Mouse (Mus musculus): ENCODE results near the gene Nr1h2. TPM values are rescaled to one million over a fixed set of nuclear protein-coding genes. Genes with fewer than 3 reads are reported as not detected.

Nr1h2 gene
- polyA plus RNA-seq, 1 experiment from 2014 or later = 57.2 TPM

DNA sequence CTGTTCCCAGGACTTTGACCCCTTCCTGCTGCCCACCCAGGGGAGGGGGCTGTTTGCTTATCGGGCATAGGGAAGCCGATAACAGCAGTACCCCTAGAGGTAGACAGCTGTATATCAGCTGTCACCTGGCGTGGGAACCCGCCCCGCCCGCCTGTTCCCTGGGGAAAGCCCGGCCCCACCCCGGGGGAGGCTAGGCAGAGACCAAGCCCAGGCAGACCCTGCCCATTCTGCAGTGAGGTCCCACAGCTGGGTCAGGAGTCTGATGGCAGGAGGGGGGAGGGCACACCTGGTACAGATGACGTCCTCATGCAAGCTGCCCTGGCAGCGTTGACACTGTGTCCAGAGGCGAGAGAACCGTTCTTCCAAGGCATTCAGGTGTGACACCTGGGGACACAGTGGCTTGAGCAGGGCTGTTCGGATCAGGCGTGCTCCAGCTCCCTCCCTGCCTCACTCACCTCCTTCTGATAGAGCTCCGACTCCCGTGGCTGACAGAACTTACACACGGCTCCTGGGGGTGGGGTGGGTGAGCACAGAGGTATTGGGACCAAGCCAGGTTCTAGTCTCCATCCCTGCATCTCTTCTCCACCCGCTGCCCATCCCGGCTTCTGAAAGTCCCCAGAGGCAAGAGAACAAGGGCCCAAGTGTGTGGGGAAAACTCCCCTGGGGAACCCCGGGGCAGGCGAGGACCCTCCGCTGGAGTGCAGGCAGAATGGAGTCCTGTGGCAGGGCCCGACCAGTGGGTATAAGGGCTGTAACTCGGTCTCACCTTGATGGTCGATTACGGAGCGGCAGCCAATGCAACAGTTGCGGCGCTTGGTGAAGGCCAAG lies 20.6 kb downstream of the Nr1h2 start:
- Histone ChIP-seq H3K36me3 (ENCODE audit: control insufficient read depth, insufficient read depth, low read length) (no peaks in the 10 kb centered on the region), H3K4me2 (ENCODE audit: low read depth, low read length) (no peak overlapping the region), H3K9ac (replicated peaks; ENCODE audit: low read depth, low read length) (no peak overlapping the region), H3K4me3 (ENCODE audit: low read depth, low read length) (no peak overlapping the region), H3K4me1 (ENCODE audit: control insufficient read depth, insufficient read depth, low read length) (no peaks in the 10 kb centered on the region), H3K9me3 (ENCODE audit: control insufficient read depth, low read length) (no peaks in the 10 kb centered on the region), H3K27ac (ENCODE audit: low read depth, low read length) (no peak overlapping the region), H3K27me3 (ENCODE audit: control insufficient read depth, insufficient read depth, low read length) (0 out of 2 replicates have a peak, but pooled peaks cover 4% of the 10 kb centered on the region)
- ATAC-seq (ENCODE audit: low read depth) = no peak
- WGBS = 90% methylated on average over 29 of the region's 29 CpGs

DNA sequence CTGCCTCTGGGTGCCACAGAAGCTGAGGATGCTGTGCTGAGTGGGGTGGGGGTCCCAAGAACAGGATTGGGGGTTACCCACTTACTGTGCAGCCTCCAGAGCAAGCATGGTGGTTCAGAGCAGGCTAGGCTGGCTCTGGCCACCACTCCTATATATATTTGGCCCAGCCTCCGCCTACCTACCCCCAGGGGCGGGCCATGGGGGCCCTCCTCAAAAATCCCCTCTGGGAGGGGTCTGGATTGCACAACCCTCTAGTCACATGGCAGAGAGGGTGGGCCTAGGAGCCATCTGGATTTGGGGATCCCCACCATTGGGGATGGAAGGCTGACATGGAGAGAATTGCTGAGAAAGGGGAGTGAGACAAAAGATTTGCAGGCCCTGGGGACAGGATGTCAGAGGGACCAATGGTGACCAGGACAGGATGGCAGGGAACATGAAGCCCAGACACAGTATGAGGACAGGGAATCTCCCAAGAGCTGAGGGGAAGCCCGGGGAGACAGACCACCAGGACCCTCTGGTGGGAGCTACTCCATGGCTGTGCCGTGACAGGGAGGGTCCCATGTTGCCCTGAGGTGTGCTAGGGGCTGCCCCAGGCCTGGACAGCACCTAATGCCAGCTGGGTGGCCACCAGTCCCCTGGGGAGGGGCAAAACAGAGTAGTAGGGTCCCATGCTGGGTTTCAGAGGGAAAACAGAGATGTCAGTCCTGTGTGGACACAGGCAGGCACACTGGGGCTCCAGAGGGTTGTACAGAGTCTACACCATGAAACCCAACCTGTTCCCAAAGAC lies 21.6 kb downstream of the Nr1h2 start, which contains the start of gene Spib:
Spib (minus strand) TSS at position 126 of the 787 bp plus-strand sequence.
- Histone ChIP-seq H3K36me3 (ENCODE audit: control insufficient read depth, insufficient read depth, low read length) (no peaks in the 10 kb centered on the region), H3K4me1 (ENCODE audit: control insufficient read depth, insufficient read depth, low read length) (no peaks in the 10 kb centered on the region), H3K4me2 (ENCODE audit: low read depth, low read length) (no peak within 1 kb of the TSS), H3K27me3 (ENCODE audit: control insufficient read depth, insufficient read depth, low read length) (0 out of 2 replicates have a peak, but pooled peaks cover 4% of the 10 kb centered on the region), H3K9me3 (ENCODE audit: control insufficient read depth, low read length) (no peaks in the 10 kb centered on the region), H3K9ac (replicated peaks; ENCODE audit: low read depth, low read length) (no peak within 1 kb of the TSS), H3K27ac (ENCODE audit: low read depth, low read length) (no peak within 1 kb of the TSS), H3K4me3 (ENCODE audit: low read depth, low read length) (no peak within 1 kb of the TSS)
- 84% methylated on average over 3 of the region's 4 CpGs for WGBS
- no peak for ATAC-seq (ENCODE audit: low read depth)

DNA sequence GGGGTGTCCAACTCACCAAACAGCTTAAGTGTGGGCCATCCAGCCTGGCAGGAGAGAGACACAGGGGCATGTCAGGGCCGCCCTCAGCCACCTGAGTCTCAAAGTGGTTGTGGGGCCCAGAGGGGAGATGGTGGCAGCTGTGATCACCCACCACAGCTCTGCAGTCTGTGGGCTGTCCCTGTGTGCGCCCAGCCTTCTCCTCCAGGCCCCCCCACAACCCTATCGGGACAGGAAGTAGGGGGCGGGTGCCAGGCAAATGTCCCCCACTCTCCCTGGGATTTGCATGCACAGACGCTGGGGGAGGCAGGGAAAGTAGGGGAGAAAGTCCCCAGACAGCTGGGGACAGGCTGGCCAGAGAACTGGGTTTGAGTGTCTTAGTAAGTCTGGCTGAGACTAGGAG lies 22.5 kb downstream of the Nr1h2 start:
- ATAC-seq (ENCODE audit: low read depth) = no peak
- no peak overlapping the region for H3K4me2 ChIP-seq (ENCODE audit: low read depth, low read length)
- 0 out of 2 replicates have a peak, but pooled peaks cover 5% of the 10 kb centered on the region for H3K27me3 ChIP-seq (ENCODE audit: control insufficient read depth, insufficient read depth, low read length)
- H3K4me1 ChIP-seq (ENCODE audit: control insufficient read depth, insufficient read depth, low read length) = no peaks in the 10 kb centered on the region
- H3K9me3 ChIP-seq (ENCODE audit: control insufficient read depth, low read length) = no peaks in the 10 kb centered on the region
- H3K36me3 ChIP-seq (ENCODE audit: control insufficient read depth, insufficient read depth, low read length) = no peaks in the 10 kb centered on the region
- no peak overlapping the region for H3K27ac ChIP-seq (ENCODE audit: low read depth, low read length)
- no peak overlapping the region for H3K4me3 ChIP-seq (ENCODE audit: low read depth, low read length)
- H3K9ac ChIP-seq (replicated peaks; ENCODE audit: low read depth, low read length) = no peak overlapping the region
- WGBS = 57% methylated on average over 5 of the region's 5 CpGs

DNA sequence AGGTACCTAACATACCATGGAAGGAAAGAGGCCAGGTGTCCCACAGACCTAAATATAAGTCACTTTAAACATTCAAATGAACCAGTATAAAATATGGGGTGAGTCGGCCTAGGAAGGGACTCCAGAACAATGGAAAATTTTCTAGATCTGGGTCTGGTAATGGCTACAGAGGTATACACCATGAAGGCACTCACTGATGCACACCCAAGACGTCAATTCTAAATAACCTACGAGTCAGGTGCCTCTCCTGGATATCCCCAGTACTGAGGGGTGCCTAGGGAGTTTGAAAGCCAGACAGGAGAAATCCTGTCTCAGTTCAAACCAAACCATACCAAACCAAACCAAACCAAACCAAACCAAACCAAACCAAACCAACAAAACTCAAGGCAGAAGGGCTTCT lies 23.2 kb downstream of the Nr1h2 start:
- H3K4me2 ChIP-seq (ENCODE audit: low read depth, low read length) = no peak overlapping the region
- no peak for ATAC-seq (ENCODE audit: low read depth)
- no peaks in the 10 kb centered on the region for H3K36me3 ChIP-seq (ENCODE audit: control insufficient read depth, insufficient read depth, low read length)
- no peaks in the 10 kb centered on the region for H3K9me3 ChIP-seq (ENCODE audit: control insufficient read depth, low read length)
- no peak overlapping the region for H3K27ac ChIP-seq (ENCODE audit: low read depth, low read length)
- H3K4me1 ChIP-seq (ENCODE audit: control insufficient read depth, insufficient read depth, low read length) = no peaks in the 10 kb centered on the region
- H3K27me3 ChIP-seq (ENCODE audit: control insufficient read depth, insufficient read depth, low read length) = 0 out of 2 replicates have a peak, but pooled peaks cover 6% of the 10 kb centered on the region
- H3K4me3 ChIP-seq (ENCODE audit: low read depth, low read length) = no peak overlapping the region
- WGBS = 83% methylated on average over 3 of the region's 3 CpGs
- H3K9ac ChIP-seq (replicated peaks; ENCODE audit: low read depth, low read length) = no peak overlapping the region

DNA sequence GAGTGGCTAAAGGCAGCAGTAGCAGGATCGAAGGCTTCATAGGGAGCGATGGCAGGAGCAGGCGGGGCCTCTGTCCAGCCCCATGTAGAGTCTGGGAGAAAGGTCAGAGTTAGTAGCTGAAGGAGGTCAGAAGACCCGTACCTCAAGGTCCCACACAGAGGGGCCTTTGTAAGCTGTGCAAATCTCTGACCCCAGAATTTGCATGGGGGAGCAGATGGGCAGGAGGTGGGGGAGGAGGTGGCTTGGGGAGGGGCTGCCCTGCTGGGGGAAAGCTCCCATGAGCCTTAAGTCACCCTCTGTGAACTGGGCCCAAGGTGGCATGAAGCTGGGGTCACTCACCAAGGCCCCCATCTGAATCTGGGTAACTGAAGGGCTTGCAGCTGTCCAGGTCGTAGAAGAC lies 24.2 kb downstream of the Nr1h2 start:
- 58% methylated on average over 5 of the region's 5 CpGs for WGBS
- H3K4me3 ChIP-seq (ENCODE audit: low read depth, low read length) = no peak overlapping the region
- ATAC-seq (ENCODE audit: low read depth) = no peak
- no peaks in the 10 kb centered on the region for H3K4me1 ChIP-seq (ENCODE audit: control insufficient read depth, insufficient read depth, low read length)
- H3K27ac ChIP-seq (ENCODE audit: low read depth, low read length) = no peak overlapping the region
- H3K27me3 ChIP-seq (ENCODE audit: control insufficient read depth, insufficient read depth, low read length) = 0 out of 2 replicates have a peak, but pooled peaks cover 6% of the 10 kb centered on the region
- no peaks in the 10 kb centered on the region for H3K36me3 ChIP-seq (ENCODE audit: control insufficient read depth, insufficient read depth, low read length)
- no peak overlapping the region for H3K9ac ChIP-seq (replicated peaks; ENCODE audit: low read depth, low read length)
- H3K9me3 ChIP-seq (ENCODE audit: control insufficient read depth, low read length) = no peaks in the 10 kb centered on the region
- no peak overlapping the region for H3K4me2 ChIP-seq (ENCODE audit: low read depth, low read length)

DNA sequence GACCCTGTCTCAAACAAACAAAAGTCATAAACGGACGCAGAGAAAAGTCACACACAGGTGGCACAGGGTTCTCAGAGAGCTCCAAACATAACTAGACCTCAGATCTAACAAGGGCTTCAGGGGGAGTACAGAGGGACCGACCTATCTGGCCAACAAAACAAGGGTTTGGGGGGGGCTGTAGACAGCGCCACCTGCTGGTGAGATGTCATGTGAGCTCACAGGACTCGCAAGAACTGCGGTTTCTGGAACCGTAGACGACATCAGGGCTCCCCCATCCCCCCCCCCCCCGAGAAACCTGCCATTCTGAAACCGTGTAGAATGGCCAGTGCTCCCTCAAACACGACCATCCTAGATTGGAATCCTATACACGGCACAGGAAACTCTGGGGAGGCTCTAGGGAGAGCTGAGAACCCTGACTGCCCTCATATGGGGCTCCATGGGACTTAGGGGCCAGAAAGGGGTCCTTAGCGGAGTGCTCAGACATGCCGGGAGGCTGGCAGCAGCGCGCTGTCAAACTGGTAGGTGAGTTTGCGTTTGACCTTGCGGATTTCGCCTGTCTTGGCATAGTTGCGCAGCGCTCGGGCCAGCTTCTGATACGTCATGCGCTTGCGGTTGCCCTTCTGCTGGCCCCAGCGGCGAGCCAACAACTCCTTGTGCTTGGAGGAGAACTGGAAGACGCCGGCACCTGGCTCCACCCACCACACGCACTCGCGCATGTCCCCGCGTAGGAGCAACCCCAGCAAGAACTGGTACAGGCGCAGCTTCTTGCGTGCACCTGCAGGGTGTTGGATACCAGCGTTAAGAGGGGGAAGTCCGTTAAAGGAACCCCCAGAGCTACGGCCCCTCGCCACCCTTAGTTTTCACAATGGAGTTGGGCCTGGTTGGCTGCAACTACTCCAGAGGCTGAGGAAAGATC lies 26.0 kb downstream of the Nr1h2 start:
- 0 out of 2 replicates have a peak, but pooled peaks cover 9% of the 10 kb centered on the region for H3K27me3 ChIP-seq (ENCODE audit: control insufficient read depth, insufficient read depth, low read length)
- peak overlapping the region; percentile 46 for H3K9ac ChIP-seq (replicated peaks; ENCODE audit: low read depth, low read length)
- H3K4me2 ChIP-seq (ENCODE audit: low read depth, low read length) = peak overlapping the region; percentile 63
- 5% methylated on average over 40 of the region's 40 CpGs for WGBS
- no peaks in the 10 kb centered on the region for H3K9me3 ChIP-seq (ENCODE audit: control insufficient read depth, low read length)
- no peaks in the 10 kb centered on the region for H3K4me1 ChIP-seq (ENCODE audit: control insufficient read depth, insufficient read depth, low read length)
- peak; percentile 54; the same call in 1 of the 2 replicates for ATAC-seq (ENCODE audit: low read depth)
- H3K4me3 ChIP-seq (ENCODE audit: low read depth, low read length) = peak overlapping the region; percentile 29
- no peak overlapping the region for H3K27ac ChIP-seq (ENCODE audit: low read depth, low read length)
- H3K36me3 ChIP-seq (ENCODE audit: control insufficient read depth, insufficient read depth, low read length) = no peaks in the 10 kb centered on the region

DNA sequence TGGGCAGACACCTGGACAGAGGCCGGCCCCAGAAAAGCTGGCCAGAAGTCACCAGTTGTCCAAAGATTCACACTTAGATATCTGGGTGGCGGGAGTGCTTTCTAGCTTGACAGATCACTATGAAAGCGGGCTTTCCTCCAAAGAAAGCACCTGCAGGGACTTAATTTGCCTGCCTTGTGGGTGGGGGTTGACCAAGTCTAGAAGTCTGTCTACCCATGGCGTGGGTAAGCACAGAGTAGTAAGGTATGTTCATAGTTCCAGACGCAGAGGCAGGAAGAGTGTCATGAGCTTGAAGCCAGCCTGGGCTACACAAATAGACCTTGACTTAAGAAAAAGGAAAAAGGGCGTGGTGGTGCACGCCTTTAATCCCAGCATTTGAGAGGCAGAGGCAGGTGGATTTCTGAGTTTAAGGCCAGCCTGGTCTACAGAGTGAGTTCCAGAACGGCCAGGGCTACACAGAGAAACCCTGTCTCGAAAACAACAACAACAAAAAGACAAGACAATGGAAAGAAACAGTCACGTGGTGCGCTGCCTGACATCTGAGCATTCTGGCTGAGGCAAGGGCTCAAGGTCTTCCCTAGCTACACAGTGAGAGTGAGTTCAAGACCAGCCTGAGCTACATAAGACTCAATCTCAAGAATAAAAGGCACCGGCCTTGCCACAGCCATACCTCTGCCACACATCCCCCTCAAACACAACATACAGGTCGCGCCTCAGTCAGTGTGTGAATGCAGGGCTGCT lies 27.2 kb downstream of the Nr1h2 start:
- no peaks in the 10 kb centered on the region for H3K4me1 ChIP-seq (ENCODE audit: control insufficient read depth, insufficient read depth, low read length)
- H3K27me3 ChIP-seq (ENCODE audit: control insufficient read depth, insufficient read depth, low read length) = peaks cover 13% of the 10 kb centered on the region; the same call in 1 of the 2 replicates
- no peak overlapping the region for H3K4me2 ChIP-seq (ENCODE audit: low read depth, low read length)
- H3K9ac ChIP-seq (replicated peaks; ENCODE audit: low read depth, low read length) = no peak overlapping the region
- H3K4me3 ChIP-seq (ENCODE audit: low read depth, low read length) = no peak overlapping the region
- ATAC-seq (ENCODE audit: low read depth) = no peak
- no peak overlapping the region for H3K27ac ChIP-seq (ENCODE audit: low read depth, low read length)
- H3K9me3 ChIP-seq (ENCODE audit: control insufficient read depth, low read length) = no peaks in the 10 kb centered on the region
- WGBS = 90% methylated on average over 14 of the region's 14 CpGs
- no peaks in the 10 kb centered on the region for H3K36me3 ChIP-seq (ENCODE audit: control insufficient read depth, insufficient read depth, low read length)

All from neural tube, embryonic 14.5 days (tissue).